ENCODE assay signal across 17 mouse cellular contexts in the genomic region with DNA sequence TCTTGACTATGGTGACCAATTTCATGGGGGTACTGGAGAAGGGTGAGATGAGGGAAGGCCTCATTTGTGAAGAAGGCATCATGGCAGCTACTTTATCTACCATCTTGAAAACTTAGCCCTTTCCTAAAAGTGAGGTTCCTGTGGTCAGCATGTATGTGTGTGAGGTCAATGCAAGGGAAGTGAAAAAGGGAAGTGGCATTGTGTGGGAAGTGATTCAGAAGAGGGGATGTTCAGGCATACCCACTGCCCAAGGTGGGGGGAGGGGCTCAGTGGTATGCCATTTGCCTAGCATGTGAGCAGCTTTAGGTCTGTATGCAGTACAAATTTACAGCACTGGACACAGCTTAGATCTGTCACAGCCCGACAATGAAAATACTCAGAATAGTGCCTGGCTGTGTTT. TPM values are rescaled to one million over a fixed set of nuclear protein-coding genes. Genes with fewer than 3 reads are reported as not detected.
DNase-seq lines count a peak whose midpoint lies in the region; ATAC-seq and TF ChIP-seq lines count a peak whose summit lies in the region.
"Had no signal": no experiment of that assay in that cellular context is flagged by ENCODE, and none has a peak within 500 bp of the region (broad histone marks: within the 10 kb centered on the region; RNA-seq: fewer than 3 reads in every experiment).

No protein-coding gene starts in this region.

- TF ChIP-seq RAD21 in CH12.LX (IDR thresholded peaks at IDR 0.05; ENCODE audit: low read depth, low read length): no peak

- no peaks in the 10 kb centered on the region for H3K9me3 ChIP-seq in kidney, embryonic 14.5 days (ENCODE audit: control insufficient read depth, low read length)
- no peaks in the 10 kb centered on the region for H3K9me3 ChIP-seq in CH12.LX (replicated peaks; ENCODE audit: low read length)
- H3K9me3 ChIP-seq in forebrain, embryonic 14.5 days (replicated peaks; ENCODE audit: control insufficient read depth, low read length): no peaks in the 10 kb centered on the region
- H3K9me3 ChIP-seq: embryonic facial prominence, embryonic 13.5 days; forebrain, embryonic 13.5 days; kidney, embryonic 15.5 days; limb, embryonic 13.5 days; midbrain, embryonic 10.5 days had no signal

- no peak for TF ChIP-seq CTCF in CH12.LX (conservative IDR thresholded peaks at IDR 0.05 in 1 of 2, IDR thresholded peaks at IDR 0.05 in 1 of 2; ENCODE audit: low read depth in 2 of 2, low read length in 2 of 2)

- H3K4me2 ChIP-seq in kidney, embryonic 14.5 days (replicated peaks; ENCODE audit: low read depth, low read length): no peak overlapping the region
- peak overlapping the region; percentile 44 for H3K4me2 ChIP-seq in CH12.LX (ENCODE audit: insufficient read depth, low read depth, poor library complexity, severe bottlenecking)
- no peak overlapping the region for H3K4me2 ChIP-seq in forebrain, embryonic 14.5 days (ENCODE audit: low read length)
- H3K4me2 ChIP-seq: embryonic facial prominence, embryonic 13.5 days; forebrain, embryonic 13.5 days; hindbrain, embryonic 14.5 days; kidney, embryonic 15.5 days; limb, embryonic 13.5 days had no signal

- DNase-seq in kidney, adult 9 months: peak; percentile 2
- peak; percentile 82 for DNase-seq in CH12.LX (ENCODE audit: extremely low read depth)
- no peak for DNase-seq in ovary, adult 18-20 months (ENCODE audit: low spot score)
- DNase-seq in forebrain, embryonic 14.5 days (ENCODE audit: low spot score): no peak
- DNase-seq in cerebellum, adult 9-11 months: no peak
- DNase-seq: cerebellum, postnatal 10 days; layer of hippocampus, postnatal 36 days; right cerebral cortex, adult 18-20 months had no signal

- TF ChIP-seq EP300 in CH12.LX (IDR thresholded peaks at IDR 0.05; ENCODE audit: low read length): peak; percentile 92

- H3K79me2 ChIP-seq in CH12.LX (replicated peaks; ENCODE audit: control insufficient read depth, extremely low read depth, insufficient read depth, poor library complexity, severe bottlenecking): no peaks in the 10 kb centered on the region

- H3K9ac ChIP-seq in kidney, embryonic 14.5 days (ENCODE audit: low read depth, low read length): no peak overlapping the region
- no peak overlapping the region for H3K9ac ChIP-seq in CH12.LX (ENCODE audit: insufficient read depth, low read depth)
- H3K9ac ChIP-seq in forebrain, embryonic 14.5 days (ENCODE audit: low read length): no peak overlapping the region
- H3K9ac ChIP-seq: embryonic facial prominence, embryonic 13.5 days; forebrain, embryonic 13.5 days; hindbrain, embryonic 14.5 days; kidney, embryonic 15.5 days; limb, embryonic 13.5 days had no signal

- no peak for TF ChIP-seq POLR2A in CH12.LX (IDR thresholded peaks at IDR 0.05; ENCODE audit: low read depth, low read length)

- H3K27ac ChIP-seq in kidney, embryonic 14.5 days (ENCODE audit: low read depth, low read length): no peak overlapping the region
- peak overlapping the region; percentile 71; the same call in 1 of the 2 replicates for H3K27ac ChIP-seq in CH12.LX (ENCODE audit: insufficient read depth, low read depth)
- H3K27ac ChIP-seq in forebrain, embryonic 14.5 days (ENCODE audit: low read depth, low read length): no peak overlapping the region
- H3K27ac ChIP-seq: embryonic facial prominence, embryonic 13.5 days; forebrain, embryonic 13.5 days; hindbrain, embryonic 14.5 days; kidney, embryonic 15.5 days; limb, embryonic 13.5 days; midbrain, embryonic 10.5 days had no signal

- no peaks in the 10 kb centered on the region for H3K27me3 ChIP-seq in kidney, embryonic 14.5 days (ENCODE audit: control insufficient read depth, insufficient read depth, low read length)
- H3K27me3 ChIP-seq in CH12.LX (replicated peaks): no peaks in the 10 kb centered on the region
- H3K27me3 ChIP-seq in forebrain, embryonic 14.5 days (replicated peaks; ENCODE audit: control insufficient read depth, insufficient read depth, low read length): no peaks in the 10 kb centered on the region
- H3K27me3 ChIP-seq: embryonic facial prominence, embryonic 13.5 days; forebrain, embryonic 13.5 days; kidney, embryonic 15.5 days; limb, embryonic 13.5 days had no signal

- peaks cover 16% of the 10 kb centered on the region; the same call in 1 of the 2 replicates for H3K36me3 ChIP-seq in kidney, embryonic 14.5 days (ENCODE audit: control insufficient read depth, insufficient read depth, low read length)
- H3K36me3 ChIP-seq in CH12.LX (replicated peaks in 1 of 2; ENCODE audit: control insufficient read depth in 1 of 2, insufficient read depth in 1 of 2, low read length in 1 of 2): peaks cover 21 to 41% of the 10 kb centered on the region in 2 experiments
- H3K36me3 ChIP-seq in forebrain, embryonic 14.5 days (ENCODE audit: control insufficient read depth, insufficient read depth, low read length): peaks cover 44% of the 10 kb centered on the region

- no peak for ATAC-seq in kidney, embryonic 14.5 days (ENCODE audit: low FRiP score, low TSS enrichment)
- ATAC-seq in granulocyte monocyte progenitor cell, adult 5-6 weeks (replicated peaks; ENCODE audit: poor library complexity, severe bottlenecking): peak; percentile 85
- peak; percentile 85 for ATAC-seq in monocyte, adult 5-6 weeks (replicated peaks; ENCODE audit: insufficient number of reproducible peaks, low FRiP score, low TSS enrichment, poor library complexity, severe bottlenecking)
- no peak for ATAC-seq in forebrain, embryonic 14.5 days
- ATAC-seq: forebrain, embryonic 13.5 days had no signal

- H3K4me1 ChIP-seq in kidney, embryonic 14.5 days (ENCODE audit: control insufficient read depth, insufficient read depth, low read length): no peaks in the 10 kb centered on the region
- H3K4me1 ChIP-seq in CH12.LX (ENCODE audit: control insufficient read depth in 1 of 2, insufficient read depth in 2 of 2): peaks cover 5 to 31% of the 10 kb centered on the region in 2 experiments
- no peaks in the 10 kb centered on the region for H3K4me1 ChIP-seq in forebrain, embryonic 14.5 days (ENCODE audit: control insufficient read depth, insufficient read depth, low read length)
- H3K4me1 ChIP-seq: embryonic facial prominence, embryonic 13.5 days; forebrain, embryonic 13.5 days; kidney, embryonic 15.5 days; limb, embryonic 13.5 days; midbrain, embryonic 10.5 days had no signal

- 92% methylated on average over 1 of the region's 1 CpGs for WGBS in kidney, embryonic 14.5 days
- 96% methylated on average over 1 of the region's 1 CpGs for WGBS in forebrain, embryonic 14.5 days

- H3K4me3 ChIP-seq in kidney, embryonic 14.5 days (ENCODE audit: low read length): no peak overlapping the region
- H3K4me3 ChIP-seq in CH12.LX (replicated peaks in 1 of 3; ENCODE audit: low read depth in 2 of 3, low read length in 2 of 3, poor library complexity in 1 of 3): no peak overlapping the region
- H3K4me3 ChIP-seq in forebrain, embryonic 14.5 days (ENCODE audit: low read depth, low read length): no peak overlapping the region
- H3K4me3 ChIP-seq: embryonic facial prominence, embryonic 13.5 days; forebrain, embryonic 13.5 days; kidney, embryonic 15.5 days; limb, embryonic 13.5 days; midbrain, embryonic 10.5 days had no signal

- dilution Hi-C loops in CH12.LX (cut with MboI; ENCODE audit: extremely low pct_ligation_motif_present, extremely low pct_unique_long_range_greater_than_20kb, low sequenced_read_pairs): no loop called here

- in situ Hi-C loops in CH12.LX (cut with MboI; ENCODE audit: low pct_ligation_motif_present, low pct_unique_long_range_greater_than_20kb, low sequenced_read_pairs): loop anchor here (25.0 kb wide), 1 partner anchor 270 kb away; a partner anchor contains a TSS

TF ChIP-seq in CH12.LX, 34 proteins besides CTCF, POLR2A, EP300 and RAD21 (continues in another document):
- peak; percentile 74 for TF ChIP-seq MAFK (IDR thresholded peaks at IDR 0.05; ENCODE audit: insufficient replicate concordance, low read length)

RNA-seq across cellular contexts. Expression of a gene that starts 0.6 kb away (rescaled TPM):
- 4.6 and 6.3 TPM in 2 replicates for polyA plus RNA-seq in kidney, embryonic 14.5 days (2014; fragmentation: Nextera tagmentation; extraction: Ambion mirVana)
- total RNA-seq in CH12.LX (2012; rRNA removed): 26.1 and 30.0 TPM in 2 replicates
- 23.0 and 24.2 TPM in 2 replicates for total RNA-seq in CH12.LX (2014; rRNA removed)
- polyA plus RNA-seq in CH12.LX (2012; ENCODE audit: insufficient read length, low read depth): 58.2 and 66.9 TPM in 2 replicates
- 46.8 and 65.6 TPM in 2 replicates for total RNA-seq in granulocyte monocyte progenitor cell, adult 5-6 weeks (2014; fragmentation: Nextera tagmentation)
- total RNA-seq in granulocyte monocyte progenitor cell, adult 5-6 weeks (2017): 30.8 and 33.2 TPM in 2 replicates
- 12.6 to 15.5 TPM (median 14.7 TPM) in 3 replicates for total RNA-seq in monocyte, adult 5-6 weeks (2017)
- 4.4 and 5.1 TPM in 2 replicates for polyA plus RNA-seq in forebrain, embryonic 14.5 days (2014; fragmentation: Nextera tagmentation; extraction: Ambion mirVana)

RNA-seq across cellular contexts. Expression of a gene that starts 11.2 kb away (rescaled TPM):
- 0.10 and 0.12 TPM in 2 replicates for polyA plus RNA-seq in kidney, embryonic 14.5 days (2014; fragmentation: Nextera tagmentation; extraction: Ambion mirVana)
- 0.17 and 0.38 TPM in 2 replicates for total RNA-seq in CH12.LX (2012; rRNA removed)
- 0.08 TPM in 1 of 2 replicates, not detected in the other for total RNA-seq in CH12.LX (2014; rRNA removed)
- polyA plus RNA-seq in CH12.LX (2012; ENCODE audit: insufficient read length, low read depth): 0.42 and 0.51 TPM in 2 replicates
- total RNA-seq in granulocyte monocyte progenitor cell, adult 5-6 weeks (2014; fragmentation: Nextera tagmentation): not detected in 2 replicates
- total RNA-seq in granulocyte monocyte progenitor cell, adult 5-6 weeks (2017): not detected in 2 replicates
- total RNA-seq in monocyte, adult 5-6 weeks (2017): 0.19 TPM in 1 of 3 replicates, not detected in the others
- polyA plus RNA-seq in forebrain, embryonic 14.5 days (2014; fragmentation: Nextera tagmentation; extraction: Ambion mirVana): 28.8 and 36.1 TPM in 2 replicates

RNA-seq across cellular contexts. Expression of a gene that starts 18.4 kb away (rescaled TPM):
- polyA plus RNA-seq in kidney, embryonic 14.5 days (2014; fragmentation: Nextera tagmentation; extraction: Ambion mirVana): 9.2 and 11.5 TPM in 2 replicates
- 4.7 and 4.8 TPM in 2 replicates for total RNA-seq in CH12.LX (2012; rRNA removed)
- 3.5 and 4.0 TPM in 2 replicates for total RNA-seq in CH12.LX (2014; rRNA removed)
- polyA plus RNA-seq in CH12.LX (2012; ENCODE audit: insufficient read length, low read depth): 7.6 and 8.3 TPM in 2 replicates
- 6.5 and 11.1 TPM in 2 replicates for total RNA-seq in granulocyte monocyte progenitor cell, adult 5-6 weeks (2014; fragmentation: Nextera tagmentation)
- 2.7 and 3.3 TPM in 2 replicates for total RNA-seq in granulocyte monocyte progenitor cell, adult 5-6 weeks (2017)
- 2.9 to 7.2 TPM (median 3.8 TPM) in 3 replicates for total RNA-seq in monocyte, adult 5-6 weeks (2017)
- polyA plus RNA-seq in forebrain, embryonic 14.5 days (2014; fragmentation: Nextera tagmentation; extraction: Ambion mirVana): 11.0 and 12.4 TPM in 2 replicates

RNA-seq across cellular contexts. Expression of a gene that starts 29.9 kb away (rescaled TPM):
- 52.9 and 66.9 TPM in 2 replicates for polyA plus RNA-seq in kidney, embryonic 14.5 days (2014; fragmentation: Nextera tagmentation; extraction: Ambion mirVana)
- total RNA-seq in CH12.LX (2012; rRNA removed) (38.8 and 44.5 TPM in 2 replicates), CH12.LX (2014; rRNA removed) (39.4 and 40.1 TPM in 2 replicates)
- 39.2 and 42.3 TPM in 2 replicates for polyA plus RNA-seq in CH12.LX (2012; ENCODE audit: insufficient read length, low read depth)
- 52.4 and 85.8 TPM in 2 replicates for total RNA-seq in granulocyte monocyte progenitor cell, adult 5-6 weeks (2014; fragmentation: Nextera tagmentation)
- 37.4 and 47.4 TPM in 2 replicates for total RNA-seq in granulocyte monocyte progenitor cell, adult 5-6 weeks (2017)
- 23.6 to 31.9 TPM (median 26.4 TPM) in 3 replicates for total RNA-seq in monocyte, adult 5-6 weeks (2017)
- 43.8 and 56.3 TPM in 2 replicates for polyA plus RNA-seq in forebrain, embryonic 14.5 days (2014; fragmentation: Nextera tagmentation; extraction: Ambion mirVana)

Comparison
In these comparisons a context has a peak if more than half of its experiments do, and no peak if none do; other contexts are left out.
1. DNase-seq: peak in kidney, adult 9 months (single experiment) and CH12.LX (single experiment); none in ovary, adult 18-20 months (single experiment), forebrain, embryonic 14.5 days (single experiment) and cerebellum, adult 9-11 months (single experiment).
2. ATAC-seq: peak in granulocyte monocyte progenitor cell, adult 5-6 weeks (single experiment) and monocyte, adult 5-6 weeks (single experiment); none in kidney, embryonic 14.5 days (single experiment) and forebrain, embryonic 14.5 days (single experiment).